Mouse (Mus musculus): ENCODE results near the gene Olfr807.

DNA sequence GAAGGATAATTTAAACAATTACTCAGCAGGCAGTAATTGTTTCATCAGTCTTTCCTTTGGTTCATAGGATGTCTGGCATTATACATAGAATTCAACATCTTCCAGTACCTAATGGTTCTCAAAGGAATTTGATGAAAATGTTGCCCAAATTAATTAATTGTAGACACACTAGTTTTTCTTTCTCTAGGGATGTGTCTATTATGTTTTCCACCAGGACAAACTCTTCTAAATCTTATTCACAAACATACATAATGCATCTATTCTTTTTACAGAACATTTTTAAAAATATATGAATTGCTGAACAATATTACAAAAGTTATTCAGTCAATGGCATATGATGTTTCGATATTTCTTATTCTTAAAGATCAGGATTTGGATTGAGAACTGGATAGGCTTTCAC, 7.6 kb upstream of the Olfr807 start, which contains the start of gene Olfr808:
- TF ChIP-seq NRF1 (IDR thresholded peaks at IDR 0.05; ENCODE audit: low read depth, low read length) (no peak), EP300 (IDR thresholded peaks at IDR 0.05; ENCODE audit: low read length) (no peak), MAZ (IDR thresholded peaks at IDR 0.05; ENCODE audit: low read depth, low read length) (no peak), CTCF (conservative IDR thresholded peaks at IDR 0.05 in 1 of 2, IDR thresholded peaks at IDR 0.05 in 1 of 2; ENCODE audit: low read depth in 2 of 2, low read length in 2 of 2) (no peak), CHD2 (IDR thresholded peaks at IDR 0.05; ENCODE audit: low read length) (no peak), POLR2A (IDR thresholded peaks at IDR 0.05; ENCODE audit: low read depth, low read length) (no peak), GABPA (IDR thresholded peaks at IDR 0.05; ENCODE audit: insufficient replicate concordance, low read depth, low read length) (no peak), BHLHE40 (IDR thresholded peaks at IDR 0.05; ENCODE audit: low read depth, low read length) (no peak), MYC (IDR thresholded peaks at IDR 0.05; ENCODE audit: low read depth, low read length) (no peak), SMC3 (IDR thresholded peaks at IDR 0.05; ENCODE audit: low read depth, low read length) (no peak)
